Mouse (Mus musculus) midbrain, embryonic 16.5 days (tissue): ENCODE data around the gene Rcsd1. TPM values are rescaled to one million over a fixed set of nuclear protein-coding genes. Genes with fewer than 3 reads are reported as not detected.
A peak's percentile ranks its signal among the peaks of the same experiment; 100 is the strongest.

Experiments used
- ATAC-seq: fragments of 200-750 bp; cut with Nextera tagmentation; 2 replicates; pipeline ENCODE4 v1.8.0; 2017; ENCODE audit warnings: moderate TSS enrichment
- H3K27ac ChIP-seq: fragments of 300-500 bp; sonication (generic); 2 replicates; pipeline ENCODE4 v1.5.1; 2014; ENCODE audit warnings: mild to moderate bottlenecking, low read length, mixed read lengths
- H3K27me3 ChIP-seq: fragments of 300-500 bp; sonication (generic); 2 replicates; pipeline ENCODE4 v1.6.1; 2014; ENCODE audit warnings: low read depth, low read length, mixed read lengths; ENCODE audit not compliant: control insufficient read depth, insufficient read depth
- H3K36me3 ChIP-seq: fragments of 300-500 bp; sonication (generic); 2 replicates; pipeline ENCODE4 v1.6.1; 2014; ENCODE audit warnings: mild to moderate bottlenecking, low read length, moderate library complexity, mixed read lengths; ENCODE audit not compliant: control insufficient read depth, insufficient read depth
- H3K4me1 ChIP-seq: fragments of 300-500 bp; sonication (generic); 2 replicates; pipeline ENCODE4 v1.6.1; 2014; ENCODE audit warnings: mild to moderate bottlenecking, low read length, mixed read lengths; ENCODE audit not compliant: control insufficient read depth, insufficient read depth
- H3K4me2 ChIP-seq: fragments of 300-500 bp; sonication (generic); 2 replicates; pipeline ENCODE4 v1.6.1; 2014; ENCODE audit warnings: mild to moderate bottlenecking, low read length, mixed read lengths
- H3K4me3 ChIP-seq: fragments of 300-500 bp; sonication (generic); 2 replicates; pipeline ENCODE4 v1.5.1; 2014; ENCODE audit warnings: low read depth, mild to moderate bottlenecking, low read length, moderate library complexity, mixed read lengths
- H3K9ac ChIP-seq: fragments of 300-500 bp; sonication (generic); 2 replicates; pipeline ENCODE4 v1.6.1; 2014; ENCODE audit warnings: low read depth, low read length, mixed read lengths
- H3K9me3 ChIP-seq: fragments of 300-500 bp; sonication (generic); replicated peaks from 2 replicates; pipeline ENCODE4 v1.6.1; 2014; ENCODE audit warnings: mild to moderate bottlenecking, low read length, mixed read lengths; ENCODE audit not compliant: control insufficient read depth, poor library complexity, severe bottlenecking
- WGBS: fragments of 180-500 bp; shearing (Covaris S2); extraction: QIAGEN DNeasy Blood & Tissue Kit; methylation state at CpG from one replicate; pipeline ENCODE4 v1.1.7; 2014; 5-methylcytosine and 5-hydroxymethylcytosine counted together
- polyA plus RNA-seq: library from polyadenylated mRNA; unstranded; fragments of >200 nt; fragmentation: Nextera tagmentation; extraction: Ambion mirVana; gene quantifications from 2 replicates; pipeline ENCODE4 v1.2.1, GENCODE M21; 2015

Gene Rcsd1
- polyA plus RNA-seq, 1 experiment from 2014 or later = 7.9 TPM

- H3K36me3 ChIP-seq = no peaks in the 10 kb centered on the region
- no peaks in the 10 kb centered on the region for H3K9me3 ChIP-seq
- no peaks in the 10 kb centered on the region for H3K27me3 ChIP-seq
- no peak overlapping the region for H3K27ac ChIP-seq
- no peak overlapping the region for H3K4me2 ChIP-seq
- no peak for ATAC-seq
- no peak overlapping the region for H3K9ac ChIP-seq
- WGBS = 78% methylated on average over 5 of the region's 5 CpGs
- peaks cover 2% of the 10 kb centered on the region; the same call in 1 of the 2 replicates for H3K4me1 ChIP-seq
- H3K4me3 ChIP-seq = no peak overlapping the region
These were observed 43.8 kb downstream of the Rcsd1 start for GRCm38 (mm10) chr1:165665758-165666157.

- H3K27me3 ChIP-seq = no peaks in the 10 kb centered on the region
- H3K4me1 ChIP-seq = peaks cover 2% of the 10 kb centered on the region; the same call in 1 of the 2 replicates
- H3K4me2 ChIP-seq = 0 out of 2 replicates have a peak overlapping the region, but pooled peaks have one; percentile 3
- H3K9me3 ChIP-seq = no peaks in the 10 kb centered on the region
- H3K36me3 ChIP-seq = no peaks in the 10 kb centered on the region
- peak overlapping the region; percentile 28; the same call in 1 of the 2 replicates for H3K9ac ChIP-seq
- peak overlapping the region; percentile 31 for H3K27ac ChIP-seq
- no peak overlapping the region for H3K4me3 ChIP-seq
- 65% methylated on average over 16 of the region's 16 CpGs for WGBS
- no peak for ATAC-seq
These were observed 46.3 kb downstream of the Rcsd1 start for GRCm38 (mm10) chr1:165663277-165663676.

GRCm38 (mm10) chr1:165662426-165663192, 46.9 kb downstream of the Rcsd1 start:
- Histone ChIP-seq H3K9me3 (no peaks in the 10 kb centered on the region), H3K9ac (no peak overlapping the region), H3K4me1 (peaks cover 2% of the 10 kb centered on the region; the same call in 1 of the 2 replicates), H3K4me3 (no peak overlapping the region), H3K27ac (peak overlapping the region; percentile 31), H3K27me3 (no peaks in the 10 kb centered on the region), H3K36me3 (no peaks in the 10 kb centered on the region), H3K4me2 (no peak overlapping the region)
- 40% methylated on average over 15 of the region's 15 CpGs for WGBS
- ATAC-seq = no peak

- H3K27me3 ChIP-seq = no peaks in the 10 kb centered on the region
- peaks cover 2% of the 10 kb centered on the region; the same call in 1 of the 2 replicates for H3K4me1 ChIP-seq
- no peaks in the 10 kb centered on the region for H3K36me3 ChIP-seq
- no peak overlapping the region for H3K4me2 ChIP-seq
- H3K27ac ChIP-seq = no peak overlapping the region
- no peak for ATAC-seq
- no peak overlapping the region for H3K4me3 ChIP-seq
- no peak overlapping the region for H3K9ac ChIP-seq
- H3K9me3 ChIP-seq = no peaks in the 10 kb centered on the region
- 90% methylated on average over 6 of the region's 6 CpGs for WGBS
These were observed 47.8 kb downstream of the Rcsd1 start for GRCm38 (mm10) chr1:165661725-165662124.

- H3K9me3 ChIP-seq = no peaks in the 10 kb centered on the region
- no peak overlapping the region for H3K4me3 ChIP-seq
- H3K4me1 ChIP-seq = peaks cover 2% of the 10 kb centered on the region; the same call in 1 of the 2 replicates
- H3K27ac ChIP-seq = no peak overlapping the region
- H3K27me3 ChIP-seq = no peaks in the 10 kb centered on the region
- H3K9ac ChIP-seq = no peak overlapping the region
- no peaks in the 10 kb centered on the region for H3K36me3 ChIP-seq
- 59% methylated on average over 3 of the region's 3 CpGs for WGBS
- no peak overlapping the region for H3K4me2 ChIP-seq
- peak; percentile 49 for ATAC-seq
These were observed 48.4 kb downstream of the Rcsd1 start for GRCm38 (mm10) chr1:165661191-165661590.

GRCm38 (mm10) chr1:165660774-165661173, 48.8 kb downstream of the Rcsd1 start:
- Histone ChIP-seq H3K4me1 (peaks cover 2% of the 10 kb centered on the region; the same call in 1 of the 2 replicates), H3K4me2 (no peak overlapping the region), H3K9ac (no peak overlapping the region), H3K4me3 (no peak overlapping the region), H3K9me3 (no peaks in the 10 kb centered on the region), H3K27me3 (no peaks in the 10 kb centered on the region), H3K36me3 (no peaks in the 10 kb centered on the region), H3K27ac (no peak overlapping the region)
- peak; percentile 66 for ATAC-seq
- 13% methylated on average over 4 of the region's 4 CpGs for WGBS

GRCm38 (mm10) chr1:165658602-165659001, 51.0 kb downstream of the Rcsd1 start:
- no peak for ATAC-seq
- Histone ChIP-seq H3K9me3 (no peaks in the 10 kb centered on the region), H3K4me1 (peaks cover 2% of the 10 kb centered on the region; the same call in 1 of the 2 replicates)

GRCm38 (mm10) chr1:165655482-165655881, 54.1 kb downstream of the Rcsd1 start:
- no peak for ATAC-seq
- Histone ChIP-seq H3K4me3 (no peak overlapping the region), H3K27me3 (no peaks in the 10 kb centered on the region), H3K4me1 (no peaks in the 10 kb centered on the region), H3K9me3 (no peaks in the 10 kb centered on the region), H3K27ac (no peak overlapping the region), H3K9ac (no peak overlapping the region), H3K4me2 (no peak overlapping the region), H3K36me3 (no peaks in the 10 kb centered on the region)
- WGBS = 85% methylated on average over 14 of the region's 14 CpGs

More at GRCm38 (mm10) chr1:165658602-165659001, 51.0 kb downstream of the Rcsd1 start:
- Histone ChIP-seq H3K4me2 (no peak overlapping the region), H3K36me3 (no peaks in the 10 kb centered on the region), H3K4me3 (no peak overlapping the region), H3K27me3 (no peaks in the 10 kb centered on the region), H3K9ac (no peak overlapping the region), H3K27ac (no peak overlapping the region)
- WGBS = 27% methylated on average over 5 of the region's 5 CpGs

GRCm38 (mm10) chr1:165655022-165655421, 54.5 kb downstream of the Rcsd1 start:
- 72% methylated on average over 6 of the region's 6 CpGs for WGBS
- H3K9me3 ChIP-seq = no peaks in the 10 kb centered on the region
- no peak overlapping the region for H3K4me2 ChIP-seq
- H3K4me1 ChIP-seq = no peaks in the 10 kb centered on the region
- no peak overlapping the region for H3K27ac ChIP-seq
- no peak overlapping the region for H3K4me3 ChIP-seq
- ATAC-seq = no peak
- H3K36me3 ChIP-seq = no peaks in the 10 kb centered on the region
- H3K27me3 ChIP-seq = no peaks in the 10 kb centered on the region
- H3K9ac ChIP-seq = no peak overlapping the region
